Mouse (Mus musculus) ES-E14 (cell line): Measurements from ENCODE around the gene Ms4a4d. TPM values are rescaled to one million over a fixed set of nuclear protein-coding genes. Genes with fewer than 3 reads are reported as not detected.

Source experiments
- DNase-seq: peaks from one replicate; pipeline ENCODE4 v3.0.0-alpha.2; 2013; ENCODE audit warnings: low read depth, low spot score
- H3K27ac ChIP-seq: 2 replicates; pipeline ENCODE4 v1.5.1; 2012; ENCODE audit warnings: low read depth, mild to moderate bottlenecking, low read length, moderate library complexity, mixed read lengths; ENCODE audit not compliant: poor library complexity, insufficient read depth, severe bottlenecking
- H3K36me3 ChIP-seq: 2 replicates; pipeline ENCODE4 v1.6.1; 2012; ENCODE audit warnings: mild to moderate bottlenecking, low read length, moderate library complexity, mixed read lengths; ENCODE audit not compliant: control insufficient read depth, poor library complexity, insufficient read depth, severe bottlenecking
- H3K4me1 ChIP-seq, 2 experiments: fragments of 150-350 bp in 1 of 2; sonication (generic) in 1 of 2; 2 replicates each; pipeline ENCODE4 v1.6.1; 2012; ENCODE audit warnings: low read length in 2 of 2, mild to moderate bottlenecking in 1 of 2, mixed read lengths in 1 of 2; ENCODE audit not compliant: control insufficient read depth in 2 of 2, insufficient read depth in 2 of 2, poor library complexity in 1 of 2
- H3K4me3 ChIP-seq, 2 experiments: fragments of 150-350 bp in 1 of 2; sonication (generic) in 1 of 2; 2 replicates each; pipeline ENCODE4 v1.5.1; 2012; ENCODE audit warnings: low read length in 2 of 2, low read depth in 1 of 2, mild to moderate bottlenecking in 1 of 2, mixed read lengths in 1 of 2; ENCODE audit not compliant: insufficient read depth in 1 of 2, poor library complexity in 1 of 2, severe bottlenecking in 1 of 2
- H3K9ac ChIP-seq: 2 replicates; pipeline ENCODE4 v1.6.1; 2012; ENCODE audit warnings: low read depth, mild to moderate bottlenecking, low read length, mixed read lengths; ENCODE audit not compliant: poor library complexity, insufficient read depth, severe bottlenecking
- H3K9me3 ChIP-seq: fragments of 150-350 bp; sonication (generic); 2 replicates; pipeline ENCODE4 v1.6.1; 2012; ENCODE audit warnings: low read depth, mild to moderate bottlenecking, low read length; ENCODE audit not compliant: control insufficient read depth, insufficient read depth
- CHD2 ChIP-seq: IDR thresholded peaks from 2 replicates; pipeline ENCODE4 v1.6.1; 2014; ENCODE audit warnings: mild to moderate bottlenecking, low read depth, low read length, inconsistent platforms
- HCFC1 ChIP-seq: IDR thresholded peaks from 2 replicates; pipeline ENCODE4 v1.6.1; 2012; ENCODE audit warnings: low read length, inconsistent platforms, borderline replicate concordance; ENCODE audit not compliant: insufficient read depth
- MAFK ChIP-seq: IDR thresholded peaks from 2 replicates; pipeline ENCODE4 v1.6.1; 2014; ENCODE audit warnings: mild to moderate bottlenecking, low read depth, low read length, inconsistent platforms; ENCODE audit not compliant: insufficient read depth
- ZC3H11A ChIP-seq: IDR thresholded peaks from 2 replicates; pipeline ENCODE4 v1.6.1; 2012; ENCODE audit warnings: low read depth, mild to moderate bottlenecking, inconsistent platforms, low read length, borderline replicate concordance
- ZNF384 ChIP-seq: IDR thresholded peaks from 2 replicates; pipeline ENCODE4 v1.6.1; 2012; ENCODE audit warnings: low read depth, low read length, inconsistent platforms
- in situ Hi-C, 2 experiments: fragments of 600-800 bp; cut with MboI; formaldehyde crosslinking; loops; one replicate each; pipeline ENCODE4 v1.15.1; 2025; ENCODE audit warnings: low sequenced_read_pairs in 2 of 2, inconsistent platforms in 1 of 2; ENCODE audit not compliant: unreplicated experiment in 2 of 2
- total RNA-seq: library from RNA; depleted of rRNA; stranded (reverse); fragments of 300-350 nt; gene quantifications from 2 replicates; pipeline ENCODE4 v1.2.3, GENCODE M21; 2012; rRNA removed

Gene Ms4a4d
- total RNA-seq, 1 experiment = 1.8 TPM

- TF ChIP-seq HCFC1 (no peak), ZC3H11A (no peak), ZNF384 (no peak), MAFK (no peak), CHD2 (no peak)
- Histone ChIP-seq H3K36me3 (no peaks in the 10 kb centered on the region), H3K9ac (no peak overlapping the region), H3K9me3 (no peaks in the 10 kb centered on the region), H3K27ac (no peak overlapping the region), H3K4me1 (no peaks in the 10 kb centered on the region), H3K4me3 (no peak overlapping the region)
- in situ Hi-C loops = loop anchor here (10.0 kb wide), 1 partner anchor 417 kb away; no protein-coding TSS in a partner anchor
- no peak for DNase-seq
These were observed 64.7 kb downstream of the Ms4a4d start for GRCm38 (mm10) chr19:11601349-11601748.

GRCm38 (mm10) chr19:11602026-11602425, 65.4 kb downstream of the Ms4a4d start:
- no peak overlapping the region for H3K4me3 ChIP-seq
- no peak overlapping the region for H3K9ac ChIP-seq
- H3K27ac ChIP-seq = no peak overlapping the region
- H3K9me3 ChIP-seq = no peaks in the 10 kb centered on the region
- no peaks in the 10 kb centered on the region for H3K4me1 ChIP-seq
- no peaks in the 10 kb centered on the region for H3K36me3 ChIP-seq
- TF ChIP-seq ZC3H11A (peak; percentile 65; the same call in 1 of the 2 replicates), ZNF384 (no peak)
- in situ Hi-C loops = loop anchor here (10.0 kb wide), 1 partner anchor 417 kb away; no protein-coding TSS in a partner anchor
- peak; percentile 13 for DNase-seq

- H3K27ac ChIP-seq = no peak within 1 kb of the TSS
- no peaks in the 10 kb centered on the region for H3K9me3 ChIP-seq
- H3K36me3 ChIP-seq = no peaks in the 10 kb centered on the region
- no peak within 1 kb of the TSS for H3K9ac ChIP-seq
- TF ChIP-seq MAFK (no peak), ZNF384 (no peak), ZC3H11A (no peak), CHD2 (no peak), HCFC1 (no peak)
- H3K4me1 ChIP-seq = no peaks in the 10 kb centered on the region
- in situ Hi-C loops = loop anchor here (5.0 to 10.0 kb wide), 2 partner anchors 158 to 420 kb away; no protein-coding TSS in a partner anchor
- no peak within 1 kb of the TSS for H3K4me3 ChIP-seq
- DNase-seq = no peak
These were observed 68.0 kb downstream of the Ms4a4d start, which contains the start of gene Ms4a6d for GRCm38 (mm10) chr19:11604603-11605002. Ms4a6d (minus strand) TSS chr19:11604849.

Other genes starting within 250 kb of the Ms4a4d start
- 0.69 and 0.71 TPM in 2 replicates for gene Ms4a14, start 222.3 kb upstream of the Ms4a4d start, total RNA-seq
- gene Ms4a7, start 200.7 kb upstream of the Ms4a4d start, total RNA-seq = 0.36 and 0.42 TPM in 2 replicates
- not detected in 2 replicates for gene Ms4a4a, start 161.3 kb upstream of the Ms4a4d start, total RNA-seq
- gene Ms4a4c, start 132.0 kb upstream of the Ms4a4d start, total RNA-seq = not detected in 2 replicates
- not detected in 2 replicates for gene Ms4a4b, start 93.2 kb upstream of the Ms4a4d start, total RNA-seq
- gene Ms4a6c, start 67.4 kb upstream of the Ms4a4d start, total RNA-seq = not detected in 2 replicates
- not detected in 2 replicates for gene Gm8369, start 50.9 kb upstream of the Ms4a4d start, total RNA-seq
- not detected in 2 replicates for gene Ms4a6b, start 20.3 kb upstream of the Ms4a4d start, total RNA-seq
- gene Ms4a6d, start 68.0 kb downstream of the Ms4a4d start, total RNA-seq = 2.3 and 4.0 TPM in 2 replicates
- not detected in 2 replicates for gene Ms4a2, start 86.9 kb downstream of the Ms4a4d start, total RNA-seq
- gene Ms4a3, start 104.0 kb downstream of the Ms4a4d start, total RNA-seq = not detected in 2 replicates
- gene Oosp2, start 123.8 kb downstream of the Ms4a4d start, total RNA-seq = not detected in 2 replicates
- gene Oosp1, start 154.3 kb downstream of the Ms4a4d start, total RNA-seq = not detected in 2 replicates
- gene Oosp3, start 160.3 kb downstream of the Ms4a4d start, total RNA-seq = not detected in 2 replicates
- gene Gif, start 210.8 kb downstream of the Ms4a4d start, total RNA-seq = not detected in 2 replicates
- gene Mrpl16, start 233.6 kb downstream of the Ms4a4d start, total RNA-seq = 31.9 and 36.0 TPM in 2 replicates